Mouse (Mus musculus) MEL (cell line): Measurements from ENCODE around the gene Rsg1. TPM values are rescaled to one million over a fixed set of nuclear protein-coding genes. Genes with fewer than 3 reads are reported as not detected.

ENCODE experiments used
- DNase-seq: peaks from one replicate; pipeline ENCODE4 v3.0.0; 2011; ENCODE audit warnings: low read depth, low spot score
- H3K27ac ChIP-seq: 2 replicates; pipeline ENCODE4 v1.5.1; 2012; ENCODE audit warnings: low read depth, mild to moderate bottlenecking, control low read depth, low read length, moderate library complexity; ENCODE audit not compliant: control insufficient read depth
- H3K27me3 ChIP-seq, 2 experiments: fragments of 150-350 bp in 1 of 2; sonication (generic) in 1 of 2; 2 replicates each; pipeline ENCODE4 v1.6.1; 2012; ENCODE audit warnings: low read length in 2 of 2, mild to moderate bottlenecking in 2 of 2, improper control_type of control experiment in 1 of 2, moderate library complexity in 1 of 2; ENCODE audit not compliant: insufficient read depth in 2 of 2, control insufficient read depth in 1 of 2
- H3K36me3 ChIP-seq, 2 experiments: 2 replicates each; pipeline ENCODE4 v1.6.1; 2012 to 2014; ENCODE audit warnings: low read length in 2 of 2, improper control_type of control experiment in 1 of 2, inconsistent platforms in 1 of 2, mild to moderate bottlenecking in 1 of 2; ENCODE audit not compliant: insufficient read depth in 2 of 2, control insufficient read depth in 1 of 2
- H3K4me1 ChIP-seq, 2 experiments: fragments of 150-350 bp in 1 of 2; sonication (generic) in 1 of 2; 2 replicates each; pipeline ENCODE4 v1.6.1; 2012; ENCODE audit warnings: low read length in 2 of 2, improper control_type of control experiment in 1 of 2, mild to moderate bottlenecking in 1 of 2; ENCODE audit not compliant: insufficient read depth in 2 of 2, control insufficient read depth in 1 of 2
- H3K4me3 ChIP-seq, 2 experiments: fragments of 150-350 bp in 1 of 2; sonication (generic) in 1 of 2; 2 replicates each; pipeline ENCODE4 v1.5.1; 2012; ENCODE audit warnings: low read depth in 2 of 2, low read length in 2 of 2, mild to moderate bottlenecking in 2 of 2, moderate library complexity in 2 of 2, control low read depth in 1 of 2, improper control_type of control experiment in 1 of 2; ENCODE audit not compliant: control insufficient read depth in 1 of 2, insufficient read depth in 1 of 2
- H3K79me2 ChIP-seq: 2 replicates; pipeline ENCODE4 v1.6.1; 2012; ENCODE audit warnings: mild to moderate bottlenecking, low read length, moderate library complexity; ENCODE audit not compliant: control insufficient read depth, poor library complexity, insufficient read depth
- H3K9ac ChIP-seq: 2 replicates; pipeline ENCODE4 v1.6.1; 2012; ENCODE audit warnings: low read depth, mild to moderate bottlenecking, control low read depth, low read length, moderate library complexity; ENCODE audit not compliant: control insufficient read depth, poor library complexity, severe bottlenecking
- H3K9me3 ChIP-seq: fragments of 150-350 bp; sonication (generic); replicated peaks from 2 replicates; pipeline ENCODE4 v1.6.1; 2012; ENCODE audit warnings: mild to moderate bottlenecking, low read length, improper control_type of control experiment, moderate library complexity; ENCODE audit not compliant: insufficient read depth
- BHLHE40 ChIP-seq: IDR thresholded peaks from 2 replicates; pipeline ENCODE4 v1.6.1; 2012; ENCODE audit warnings: low read depth, mild to moderate bottlenecking, inconsistent platforms, low read length, improper control_type of control experiment, borderline replicate concordance
- CHD1 ChIP-seq: IDR thresholded peaks from 2 replicates; pipeline ENCODE4 v1.6.1; 2012; ENCODE audit warnings: low read depth, mild to moderate bottlenecking, inconsistent platforms, low read length, improper control_type of control experiment
- ETS1 ChIP-seq: IDR thresholded peaks from 2 replicates; pipeline ENCODE4 v1.6.1; 2012; ENCODE audit warnings: low read depth, mild to moderate bottlenecking, inconsistent platforms, low read length, improper control_type of control experiment, moderate library complexity
- GABPA ChIP-seq: IDR thresholded peaks from 2 replicates; pipeline ENCODE4 v1.6.1; 2012; ENCODE audit warnings: low read depth, mild to moderate bottlenecking, inconsistent platforms, low read length, improper control_type of control experiment, moderate library complexity
- HCFC1 ChIP-seq: IDR thresholded peaks from 2 replicates; pipeline ENCODE4 v1.6.1; 2012; ENCODE audit warnings: low read depth, mild to moderate bottlenecking, inconsistent platforms, low read length, improper control_type of control experiment, moderate library complexity
- KAT2A ChIP-seq: conservative IDR thresholded peaks from 2 replicates; pipeline ENCODE4 v1.6.1; 2012; ENCODE audit warnings: low read depth, low read length, improper control_type of control experiment, inconsistent platforms
- MAZ ChIP-seq: IDR thresholded peaks from 2 replicates; pipeline ENCODE4 v1.6.1; 2012; ENCODE audit warnings: low read depth, mild to moderate bottlenecking, inconsistent platforms, low read length, improper control_type of control experiment
- MEF2A ChIP-seq: IDR thresholded peaks from 2 replicates; pipeline ENCODE4 v1.6.1; 2014; ENCODE audit warnings: low read depth, mild to moderate bottlenecking, inconsistent platforms, low read length, improper control_type of control experiment; ENCODE audit not compliant: poor library complexity, insufficient replicate concordance, severe bottlenecking; ENCODE audit errors: extremely low read depth
- POLR2AphosphoS5 ChIP-seq: IDR thresholded peaks from 2 replicates; pipeline ENCODE4 v1.6.1; 2012; ENCODE audit warnings: low read depth, borderline replicate concordance, mild to moderate bottlenecking, inconsistent platforms, low read length, moderate library complexity, mixed read lengths
- RAD21 ChIP-seq: IDR thresholded peaks from 2 replicates; pipeline ENCODE4 v1.6.1; 2011; ENCODE audit warnings: mild to moderate bottlenecking, low read depth, low read length, improper control_type of control experiment
- RCOR1 ChIP-seq: IDR thresholded peaks from 2 replicates; pipeline ENCODE4 v1.6.1; 2012; ENCODE audit warnings: low read depth, mild to moderate bottlenecking, inconsistent platforms, low read length, improper control_type of control experiment
- SIN3A ChIP-seq: IDR thresholded peaks from 2 replicates; pipeline ENCODE4 v1.6.1; 2012; ENCODE audit warnings: low read length, improper control_type of control experiment, inconsistent platforms
- SMC3 ChIP-seq: IDR thresholded peaks from 2 replicates; pipeline ENCODE4 v1.6.1; 2011; ENCODE audit warnings: low read depth, low read length, improper control_type of control experiment
- TCF12 ChIP-seq: IDR thresholded peaks from 2 replicates; pipeline ENCODE4 v1.6.1; 2014; ENCODE audit warnings: low read depth, mild to moderate bottlenecking, inconsistent platforms, low read length, improper control_type of control experiment, moderate library complexity
- UBTF ChIP-seq: IDR thresholded peaks from 2 replicates; pipeline ENCODE4 v1.6.1; 2012; ENCODE audit warnings: low read depth, mild to moderate bottlenecking, inconsistent platforms, low read length, improper control_type of control experiment, moderate library complexity, borderline replicate concordance; ENCODE audit not compliant: insufficient read depth
- USF1 ChIP-seq: IDR thresholded peaks from 2 replicates; pipeline ENCODE4 v1.6.1; 2014; ENCODE audit warnings: low read depth, mild to moderate bottlenecking, inconsistent platforms, low read length, improper control_type of control experiment, moderate library complexity
- ZC3H11A ChIP-seq: IDR thresholded peaks from 2 replicates; pipeline ENCODE4 v1.6.1; 2012; ENCODE audit warnings: low read depth, mild to moderate bottlenecking, inconsistent platforms, low read length, improper control_type of control experiment
- ZKSCAN1 ChIP-seq: IDR thresholded peaks from 2 replicates; pipeline ENCODE4 v1.6.1; 2012; ENCODE audit warnings: low read depth, mild to moderate bottlenecking, inconsistent platforms, low read length, improper control_type of control experiment, moderate library complexity
- ZMIZ1 ChIP-seq: IDR thresholded peaks from 2 replicates; pipeline ENCODE4 v1.6.1; 2012; ENCODE audit warnings: low read depth, mild to moderate bottlenecking, inconsistent platforms, low read length, improper control_type of control experiment, moderate library complexity
- polyA plus RNA-seq, 2 experiments: library from polyadenylated mRNA; stranded (reverse) in 1 of 2; unstranded in 1 of 2; fragments of >175 nt in 1 of 2; fragments of >200 nt in 1 of 2; gene quantifications; 2 replicates each; pipeline versions ENCODE4 v1.2.1 to v1.2.4; 2012; ENCODE audit warnings: low replicate concordance in 2 of 2, low read depth in 1 of 2; ENCODE audit not compliant: insufficient read length in 2 of 2, insufficient read depth in 1 of 2, missing spikeins in 1 of 2
- total RNA-seq: library from RNA; depleted of rRNA; stranded (reverse); fragments of 300-350 nt; gene quantifications from 2 replicates; pipeline ENCODE4 v1.2.3, GENCODE M21; 2012

Rsg1 gene
- total and polyA plus RNA-seq, 3 experiments: 4.8 to 5.8 TPM; not detected in 1

- no peak for TF ChIP-seq POLR2AphosphoS5
- no peak for TF ChIP-seq MAZ
- H3K4me3 ChIP-seq: no peak overlapping the region
- no peak overlapping the region for H3K27ac ChIP-seq
- H3K9ac ChIP-seq: no peak overlapping the region
- H3K9me3 ChIP-seq: no peaks in the 10 kb centered on the region
- no peaks in the 10 kb centered on the region for H3K79me2 ChIP-seq
- peaks cover 6% of the 10 kb centered on the region in 2 experiments for H3K27me3 ChIP-seq
- peaks cover 0 to 5% of the 10 kb centered on the region in 2 experiments; a peak in 2 of 4 replicates for H3K36me3 ChIP-seq
- peaks cover 0 to 13% of the 10 kb centered on the region in 2 experiments; a peak in 3 of 4 replicates for H3K4me1 ChIP-seq
- no peak for DNase-seq
These were observed 29.0 kb downstream of the Rsg1 start for GRCm38 (mm10) chr4:141242651-141243241.

- no peak for DNase-seq
- Histone ChIP-seq H3K4me1 (peaks cover 0 to 7% of the 10 kb centered on the region in 2 experiments; a peak in 3 of 4 replicates), H3K4me3 (no peak overlapping the region), H3K27me3 (peaks cover 6% of the 10 kb centered on the region in 2 experiments), H3K79me2 (no peaks in the 10 kb centered on the region), H3K36me3 (peaks cover 0 to 4% of the 10 kb centered on the region in 2 experiments; a peak in 2 of 4 replicates), H3K9ac (no peak overlapping the region), H3K9me3 (no peaks in the 10 kb centered on the region), H3K27ac (no peak overlapping the region)
- TF ChIP-seq USF1: no peak
- no peak for TF ChIP-seq ZKSCAN1
- TF ChIP-seq ZC3H11A: no peak
- TF ChIP-seq ETS1: no peak
- TF ChIP-seq CHD1: no peak
- TF ChIP-seq MEF2A: no peak
- no peak for TF ChIP-seq RCOR1
- TF ChIP-seq KAT2A: no peak
- TF ChIP-seq GABPA: no peak
These were observed 29.9 kb downstream of the Rsg1 start for GRCm38 (mm10) chr4:141243636-141244035.

GRCm38 (mm10) chr4:141244401-141244800, 30.6 kb downstream of the Rsg1 start:
- H3K27ac ChIP-seq: no peak overlapping the region
- H3K79me2 ChIP-seq: no peaks in the 10 kb centered on the region
- no peaks in the 10 kb centered on the region for H3K9me3 ChIP-seq
- TF ChIP-seq SMC3: no peak
- TF ChIP-seq RAD21: no peak
- TF ChIP-seq UBTF: no peak
- no peak for TF ChIP-seq HCFC1
- TF ChIP-seq TCF12: no peak
- TF ChIP-seq ZMIZ1: no peak
- no peak for TF ChIP-seq BHLHE40
- TF ChIP-seq SIN3A: no peak
- TF ChIP-seq, all 39 proteins: peak for 0
- Histone ChIP-seq H3K36me3 (peaks cover 0 to 3% of the 10 kb centered on the region in 2 experiments; a peak in 2 of 4 replicates), H3K4me3 (no peak overlapping the region), H3K27me3 (peaks cover 6% of the 10 kb centered on the region in 2 experiments), H3K4me1 (peaks cover 0 to 5% of the 10 kb centered on the region in 2 experiments; a peak in 2 of 4 replicates), H3K9ac (no peak overlapping the region)
- DNase-seq: no peak
